Mouse (Mus musculus) heart, adult 11 months (tissue): ENCODE results near the gene Ahnak.
"Not testable (repeated sequence)": the region's sequence is repeated elsewhere in the genome, so short reads cannot be mapped to it uniquely, and the experiment has no call there.

Experiments
- DNase-seq: peaks from one replicate; pipeline ENCODE4 v3.0.0; 2022

The Ahnak gene

GRCm38 (mm10) chr19:8996601-8997000 is 7.5 kb downstream of the Ahnak start:
- no peak for DNase-seq

GRCm38 (mm10) chr19:8997546-8997945 is 8.5 kb downstream of the Ahnak start:
- DNase-seq, result peak; percentile 99

DNA sequence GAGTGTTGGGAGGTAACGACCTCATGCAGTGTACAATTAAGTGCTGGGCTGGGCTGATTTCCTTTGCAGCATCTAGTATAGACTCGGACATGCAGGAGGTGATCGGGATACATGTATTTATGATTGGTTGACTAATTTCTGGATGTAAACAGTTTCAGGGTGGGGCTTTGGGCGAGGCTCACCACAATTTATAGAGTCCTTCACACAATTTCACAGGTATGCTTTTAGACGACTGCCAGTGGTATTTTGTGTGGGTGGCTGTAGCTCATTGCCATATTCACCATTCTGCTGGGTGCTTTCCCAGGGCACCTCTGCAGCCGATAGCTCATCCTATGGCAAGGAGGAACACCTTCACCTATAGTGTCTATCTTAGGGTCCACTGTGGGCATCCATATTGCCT is 9.5 kb downstream of the Ahnak start:
- DNase-seq, result no peak

DNA sequence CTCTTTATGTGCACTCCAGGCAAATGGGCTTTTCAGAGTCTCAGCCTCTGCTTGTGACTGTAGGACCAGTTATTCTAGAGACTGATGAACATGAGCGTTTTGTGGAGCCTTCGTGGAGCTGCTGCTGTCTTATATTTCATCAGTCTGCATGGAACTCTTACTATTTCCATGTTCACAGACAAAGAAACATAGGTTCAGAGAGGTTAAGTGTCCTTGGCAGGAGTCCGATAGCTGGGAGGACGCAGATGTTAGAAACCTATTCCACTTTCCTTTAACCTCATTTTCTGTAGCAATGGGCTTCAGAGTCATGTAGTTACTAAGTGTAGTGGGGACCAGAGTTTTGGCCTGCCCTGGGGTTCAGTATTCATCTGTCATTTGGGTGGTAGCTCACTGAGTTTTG is 10.1 kb downstream of the Ahnak start:
- no peak for DNase-seq

GRCm38 (mm10) chr19:9006915-9007314 is 17.8 kb downstream of the Ahnak start:
- not testable (repeated sequence) for DNase-seq

DNA sequence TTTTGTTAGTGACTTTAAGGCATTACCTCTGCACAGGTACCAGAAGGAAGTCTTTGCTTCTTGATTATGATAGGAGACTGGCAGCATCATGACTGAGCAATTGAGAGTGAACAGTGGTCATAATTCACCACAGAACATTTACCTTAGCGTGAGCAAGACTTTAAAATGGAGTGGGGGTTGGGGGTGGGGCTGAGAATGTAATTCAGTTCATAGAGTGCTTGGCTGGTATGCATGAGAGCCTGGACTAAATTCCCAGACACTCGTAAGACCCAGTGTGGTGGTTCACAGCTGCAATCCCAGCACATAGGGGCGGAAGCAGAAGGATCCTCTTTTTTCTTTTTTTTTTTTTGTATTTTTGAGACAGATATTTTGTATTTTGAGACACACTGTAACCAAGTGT is 30.2 kb downstream of the Ahnak start:
- DNase-seq, result no peak

DNA sequence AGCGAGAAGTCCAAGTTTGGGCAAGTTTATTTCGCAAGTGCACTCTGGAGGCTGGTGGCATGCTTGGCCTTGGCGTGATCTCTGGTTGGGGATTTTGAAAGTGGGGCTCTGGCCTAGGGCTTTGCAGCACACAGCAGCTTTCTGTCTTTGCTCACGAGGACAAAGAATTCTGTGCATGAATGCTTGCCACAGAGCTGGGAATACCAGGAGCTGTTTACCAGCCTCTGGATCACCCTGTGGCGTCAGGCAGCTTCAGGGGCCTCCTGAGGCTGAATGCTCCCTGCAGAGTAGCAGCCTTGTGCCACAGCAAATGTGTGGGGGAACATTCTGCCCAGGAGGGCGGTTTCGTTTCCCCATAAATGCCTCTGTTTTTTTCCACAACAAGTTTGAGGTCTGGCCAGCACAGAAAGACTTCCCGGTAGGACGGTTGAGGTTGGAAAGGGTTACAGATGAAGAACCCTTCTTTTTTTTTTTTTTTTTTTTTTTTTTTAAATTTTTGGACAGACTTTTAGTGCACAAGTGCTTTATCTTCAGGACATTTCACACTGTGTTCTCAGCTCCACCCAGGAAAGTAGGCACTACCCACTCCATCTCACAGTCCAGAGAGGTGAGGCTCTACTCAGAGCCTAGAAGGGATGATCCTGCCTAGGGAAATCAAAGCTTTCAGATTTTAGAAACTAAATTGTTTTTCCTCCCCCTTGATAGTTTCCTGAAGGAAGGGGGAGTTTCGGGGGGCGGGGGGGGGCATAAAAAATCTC is 34.1 kb downstream of the Ahnak start:
- DNase-seq, result peak; percentile 98

DNA sequence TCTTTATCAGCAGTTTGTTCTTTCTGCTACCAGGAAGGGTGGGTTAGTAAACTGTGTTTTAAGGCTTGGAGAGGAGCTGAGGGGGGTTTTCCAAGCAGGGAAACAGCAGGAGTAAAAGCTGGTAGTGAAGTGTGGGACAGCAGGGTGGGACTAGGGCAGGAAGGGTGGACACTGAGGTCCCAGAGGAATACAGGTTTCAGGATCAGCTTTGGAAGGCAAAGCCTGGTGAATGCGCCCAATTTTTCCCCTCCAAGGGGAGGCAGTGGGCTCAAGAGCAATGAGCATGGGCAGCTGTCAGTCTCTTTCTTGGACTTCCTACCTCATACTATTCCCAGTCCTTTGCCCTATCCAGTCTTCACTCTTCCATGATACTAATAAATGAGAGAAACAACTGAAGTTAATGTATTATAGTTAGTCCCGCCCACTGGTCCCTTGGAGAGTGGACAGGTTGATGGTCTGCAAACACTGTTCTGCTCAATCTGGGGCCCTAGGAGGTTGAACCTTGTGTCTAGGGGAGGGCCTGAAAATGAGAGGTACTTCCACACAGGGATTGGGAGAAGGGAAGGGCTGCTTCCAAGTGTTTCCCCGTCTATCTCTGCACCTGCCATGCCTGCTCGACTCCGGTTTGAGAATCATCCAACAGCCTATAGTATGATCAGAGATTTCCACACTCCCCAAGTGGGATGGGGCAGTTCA is 36.6 kb downstream of the Ahnak start:
- DNase-seq, result peak; percentile 82

GRCm38 (mm10) chr19:9026634-9027033 is 37.5 kb downstream of the Ahnak start:
- DNase-seq, result no peak

- peak; percentile 98 for DNase-seq
Measured at GRCm38 (mm10) chr19:9027795-9028194, 38.7 kb downstream of the Ahnak start.

GRCm38 (mm10) chr19:9028375-9028774 is 39.3 kb downstream of the Ahnak start:
- DNase-seq, result peak; percentile 97

DNA sequence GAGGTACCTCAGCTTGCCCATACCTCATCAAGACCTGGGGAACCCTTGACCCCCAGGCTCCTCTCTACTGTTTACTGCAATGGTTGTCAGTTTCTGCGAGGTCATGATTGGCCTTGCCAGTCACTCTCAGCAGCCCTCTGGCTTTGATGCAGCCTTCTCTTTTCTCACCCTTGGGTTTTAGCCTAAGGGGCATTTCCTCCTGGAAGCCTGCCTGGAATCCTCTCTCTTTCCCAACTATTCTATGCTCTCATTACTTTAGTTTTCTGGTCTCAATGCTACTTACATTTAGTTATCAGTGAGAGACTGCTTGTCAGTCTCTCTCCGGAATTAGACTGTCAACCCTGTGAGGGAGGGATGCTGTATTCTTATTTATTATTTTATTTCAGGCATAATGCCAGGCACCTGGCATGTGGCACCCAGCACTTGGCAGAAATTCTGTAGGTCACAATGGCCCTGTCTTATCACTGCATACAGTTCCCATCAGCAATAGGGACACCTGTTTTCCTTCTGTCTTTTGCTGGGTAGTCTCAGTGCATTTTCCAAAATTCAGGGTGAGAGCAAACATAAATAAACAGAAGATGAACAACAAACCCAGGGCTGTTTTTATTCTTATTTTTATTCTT is 40.7 kb downstream of the Ahnak start:
- no peak for DNase-seq

DNA sequence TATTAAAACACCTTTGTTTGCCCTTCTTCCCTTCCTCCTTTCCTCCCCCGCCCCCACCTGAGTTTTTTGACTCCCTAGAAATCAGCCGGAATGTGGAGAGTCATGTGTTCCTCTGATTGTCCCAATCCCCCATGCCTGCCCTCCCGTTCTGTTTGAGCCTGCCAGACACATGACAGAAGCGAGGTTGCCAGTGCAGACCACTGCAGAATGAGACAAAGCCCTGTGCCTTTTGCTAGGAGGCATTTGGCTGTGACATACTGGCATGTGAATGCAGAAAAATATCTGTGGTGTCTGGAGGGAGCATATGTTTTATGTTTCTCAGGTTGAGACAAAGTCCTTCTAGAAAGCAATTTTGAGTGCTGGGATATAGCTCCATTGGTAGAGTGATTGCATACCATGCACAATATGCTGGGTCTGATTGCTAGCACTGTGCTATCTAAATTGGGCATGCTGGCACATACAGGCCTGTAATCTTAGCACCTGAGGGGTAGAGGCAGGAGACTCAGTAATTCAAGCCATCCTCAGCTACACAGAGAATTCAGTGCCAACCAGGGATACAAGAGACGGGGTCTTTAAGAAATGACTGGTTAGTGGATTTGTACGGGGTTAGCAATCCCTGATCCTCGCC is 43.5 kb downstream of the Ahnak start:
- DNase-seq, result peak; percentile 89

DNA sequence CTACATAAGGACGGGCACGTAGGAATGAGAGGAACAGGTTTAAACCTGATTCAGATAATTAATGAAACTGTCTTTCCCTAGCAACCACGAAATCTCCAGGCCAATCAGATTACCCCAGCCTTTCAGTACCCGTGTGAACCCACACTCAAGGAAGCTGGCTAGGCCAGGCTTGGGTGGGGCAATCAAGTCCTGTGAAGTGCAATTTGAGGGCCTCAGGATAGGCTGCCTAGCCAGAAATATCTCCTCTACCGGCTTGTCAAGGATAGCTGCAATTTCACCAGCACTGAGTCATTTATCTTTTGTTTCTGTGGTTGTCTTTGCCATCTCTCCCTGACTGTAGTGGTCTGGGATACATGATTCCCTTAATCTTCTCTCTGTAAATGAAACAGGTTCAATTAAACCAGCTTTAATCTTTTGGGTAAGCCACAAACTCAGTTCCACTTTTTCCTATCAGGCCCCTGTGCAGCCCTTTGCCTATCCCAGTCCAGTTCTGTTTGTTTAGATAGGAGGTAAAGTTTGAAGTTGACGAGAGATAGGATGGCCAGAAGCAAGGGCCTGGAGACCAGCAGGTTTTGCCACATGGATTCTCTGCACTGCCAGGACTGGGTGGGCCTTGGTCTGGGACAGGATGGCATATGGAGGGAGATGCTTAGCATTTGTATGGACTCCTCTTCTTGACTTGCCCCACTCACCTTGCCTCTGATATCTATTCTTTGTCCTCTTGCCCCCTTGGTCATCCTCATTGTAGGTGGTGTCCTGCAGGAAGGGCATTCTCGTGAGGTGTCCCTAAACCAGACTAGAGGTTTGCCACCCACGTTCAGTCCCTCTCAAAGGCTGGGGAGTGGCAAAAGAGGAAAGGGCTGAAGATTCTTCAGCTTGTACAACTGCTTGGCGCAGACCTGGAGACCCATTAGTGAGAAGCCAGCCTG is 44.6 kb downstream of the Ahnak start:
- DNase-seq, result peak; percentile 92

DNA sequence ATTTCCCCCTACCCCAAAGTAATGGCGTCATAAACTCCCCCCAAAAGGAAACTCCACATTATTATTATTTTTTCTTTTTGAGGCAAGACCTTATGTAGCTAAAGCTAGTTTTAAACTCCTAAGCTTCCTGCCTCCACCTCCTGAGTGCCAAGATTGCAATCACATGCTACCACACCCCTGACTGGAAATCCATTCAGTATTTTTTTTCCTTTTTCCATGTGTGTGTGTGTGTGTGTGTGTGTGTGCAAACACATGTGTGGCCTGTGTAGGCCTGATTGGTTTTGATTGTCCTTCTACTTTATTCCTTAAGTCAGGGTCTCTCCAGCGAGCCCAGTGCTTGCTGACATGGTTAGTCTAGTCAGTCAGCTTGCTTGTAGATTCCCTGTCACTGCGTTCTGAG is 45.4 kb downstream of the Ahnak start:
- DNase-seq, result peak; percentile 93

DNA sequence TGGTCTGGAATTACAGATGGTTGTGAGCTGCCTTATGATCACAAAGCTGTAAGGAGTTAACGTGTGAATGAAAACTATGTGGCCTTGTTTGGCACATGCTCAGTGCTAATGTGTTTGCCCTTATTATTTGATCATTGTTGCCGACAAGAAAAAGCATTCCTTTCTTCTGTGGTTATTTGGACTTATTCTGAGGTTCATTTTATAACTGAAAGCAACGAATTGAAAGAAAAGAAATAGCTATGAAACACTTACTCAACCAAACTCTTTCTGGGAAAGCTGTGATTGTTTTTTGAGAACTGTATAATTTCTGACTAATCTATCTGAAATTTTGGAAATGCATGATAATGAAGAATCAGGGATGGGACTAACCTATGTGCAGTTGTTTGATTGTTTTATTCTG is 46.0 kb downstream of the Ahnak start:
- no peak for DNase-seq

GRCm38 (mm10) chr19:9038136-9038535 is 49.1 kb downstream of the Ahnak start:
- DNase-seq, result peak; percentile 79

DNA sequence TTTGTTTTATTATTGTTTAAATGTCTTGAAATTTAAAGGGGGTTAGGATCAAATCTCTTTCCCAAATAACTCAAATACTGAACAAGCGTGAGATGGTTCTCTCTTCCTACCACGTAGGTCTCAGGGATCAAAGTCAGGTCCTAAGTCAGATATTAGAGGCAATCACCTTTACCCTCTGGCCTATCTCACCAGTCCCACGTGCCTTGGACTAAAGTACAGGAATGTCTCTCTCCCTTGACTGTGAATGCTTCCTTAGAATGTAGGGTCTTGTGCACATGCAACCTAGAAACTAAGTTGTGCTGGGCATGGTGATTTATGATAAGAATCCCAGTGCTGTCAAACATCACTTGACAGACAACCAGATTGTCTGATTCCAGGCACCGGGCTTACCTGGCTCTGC is 50.2 kb downstream of the Ahnak start:
- no peak for DNase-seq

DNA sequence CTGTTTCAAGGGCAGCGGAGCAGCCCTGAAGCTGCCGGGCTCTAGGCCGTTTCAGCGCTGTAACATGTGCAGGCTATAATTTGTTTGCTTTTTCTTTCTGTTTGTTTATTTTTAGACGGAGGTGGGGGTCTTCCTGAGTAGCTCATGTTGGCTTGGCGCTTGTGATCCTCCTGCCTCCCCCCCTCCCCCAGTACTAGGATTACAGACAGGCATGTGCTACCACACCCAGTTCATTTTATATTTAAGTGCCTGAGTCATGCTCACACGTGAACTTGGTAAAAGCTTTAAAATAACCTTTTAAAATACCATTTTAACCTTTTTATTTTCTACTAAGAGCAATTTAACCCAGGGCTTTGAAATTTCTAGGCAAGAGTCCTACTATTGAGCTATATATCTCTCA is 50.8 kb downstream of the Ahnak start:
- DNase-seq, result no peak

GRCm38 (mm10) chr19:9040649-9041048 is 51.6 kb downstream of the Ahnak start:
- DNase-seq, result no peak

GRCm38 (mm10) chr19:9041074-9041473 is 52.0 kb downstream of the Ahnak start:
- no peak for DNase-seq

GRCm38 (mm10) chr19:9043123-9043522 is 54.0 kb downstream of the Ahnak start:
- DNase-seq, result no peak
